Mouse (Mus musculus): ENCODE results near the gene Epb42. TPM values are rescaled to one million over a fixed set of nuclear protein-coding genes. Genes with fewer than 3 reads are reported as not detected.

The Epb42 gene
- 61.3 and 70.2 TPM in 2 replicates for polyA plus RNA-seq (2014; fragmentation: Nextera tagmentation; extraction: Ambion mirVana)

DNA sequence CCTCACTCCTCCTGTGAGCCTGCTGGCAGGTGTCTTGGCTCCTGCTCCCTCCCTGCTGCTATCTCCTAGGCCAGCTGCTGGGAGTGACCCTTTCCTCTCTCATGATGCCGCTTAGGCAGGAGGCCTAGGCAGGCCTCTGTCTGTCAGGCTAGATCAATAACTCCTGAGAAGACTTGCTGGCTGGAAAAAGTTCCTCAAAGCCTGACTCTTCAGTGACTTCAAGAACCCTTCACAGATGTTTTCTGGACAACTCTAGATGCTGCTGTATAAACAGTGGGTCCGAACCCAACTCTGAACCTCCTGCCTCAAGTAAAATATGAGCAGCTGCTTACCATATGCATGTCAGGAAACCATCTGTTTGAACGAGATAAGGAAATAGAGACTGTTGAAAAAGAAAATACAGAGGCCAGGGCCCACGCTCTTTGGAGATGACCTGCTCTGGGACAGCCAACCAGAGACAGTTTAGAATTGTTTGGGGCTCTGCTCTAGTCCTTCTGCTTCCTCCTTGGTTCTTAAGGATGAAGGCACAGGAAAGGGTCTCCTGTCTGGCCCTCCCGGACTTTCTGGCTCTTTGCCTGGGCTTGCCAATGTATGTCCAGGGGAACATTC is at the start of gene Epb42:
Gene Epb42 (minus strand): TSS at position 340 of the 609 bp plus-strand sequence.
- Histone ChIP-seq H3K4me1 (replicated peaks; ENCODE audit: control insufficient read depth, insufficient read depth, low read length) (no peaks in the 10 kb centered on the region; the same call in 1 of the 2 replicates), H3K36me3 (ENCODE audit: control insufficient read depth, insufficient read depth, low read length) (no peaks in the 10 kb centered on the region), H3K9me3 (ENCODE audit: control insufficient read depth, low read length) (no peaks in the 10 kb centered on the region), H3K4me3 (ENCODE audit: low read depth, low read length) (peak within 1 kb of the TSS; percentile 59), H3K4me2 (peak within 1 kb of the TSS; percentile 68), H3K9ac (ENCODE audit: low read depth, low read length) (peak within 1 kb of the TSS; percentile 69), H3K27me3 (replicated peaks; ENCODE audit: control insufficient read depth, insufficient read depth, low read length) (no peaks in the 10 kb centered on the region), H3K27ac (ENCODE audit: low read depth, low read length) (peak within 1 kb of the TSS; percentile 93)
- ATAC-seq (replicated peaks; ENCODE audit: low FRiP score): peak; percentile 99
- WGBS: 26% methylated on average over 5 of the region's 5 CpGs
- DNase-seq (ENCODE audit: low spot score): peak; percentile 61

DNA sequence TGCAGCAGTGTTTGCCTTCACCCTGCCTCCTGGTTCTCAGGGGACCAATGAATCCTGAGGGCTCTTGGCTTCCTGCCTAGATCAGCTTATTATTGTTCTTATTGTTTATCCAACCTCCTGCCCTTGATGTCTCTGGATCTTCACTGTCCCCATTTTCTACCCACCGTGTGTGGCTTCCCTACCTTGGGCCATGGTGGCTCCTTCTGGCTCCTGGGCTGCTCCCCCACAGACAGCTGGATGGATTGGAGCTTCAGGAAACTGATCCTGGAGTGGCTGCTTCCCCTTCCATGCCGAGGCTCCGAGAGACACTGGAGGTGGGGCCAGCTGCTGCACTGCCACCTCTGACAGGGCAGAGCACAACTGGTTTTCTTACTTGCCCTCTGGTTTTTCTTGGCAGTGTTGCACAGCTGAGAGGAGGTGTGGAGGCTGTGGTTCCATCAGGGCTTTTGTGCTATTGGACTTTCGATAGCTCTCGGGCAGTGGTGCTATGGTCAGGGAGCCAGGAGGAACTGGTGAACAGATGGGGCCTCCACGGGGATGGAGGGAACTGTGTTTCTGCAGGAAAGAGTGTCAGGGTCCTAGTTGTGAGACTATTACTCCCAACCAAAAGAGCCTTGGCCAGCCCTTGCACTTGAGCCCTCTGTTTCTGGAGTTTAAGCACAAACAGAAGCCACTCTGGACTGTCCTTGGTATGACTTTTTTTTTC is 48.8 kb upstream of the Epb42 start, which contains the start of gene Tgm5:
Gene Tgm5 (minus strand): TSS at position 362 of the 706 bp plus-strand sequence.
- H3K36me3 ChIP-seq (ENCODE audit: control insufficient read depth, insufficient read depth, low read length): no peaks in the 10 kb centered on the region
- no peak within 1 kb of the TSS for H3K9ac ChIP-seq (ENCODE audit: low read depth, low read length)
- DNase-seq (ENCODE audit: low spot score) (no peak), ATAC-seq (replicated peaks; ENCODE audit: low FRiP score) (no peak)
- H3K4me1 ChIP-seq (replicated peaks; ENCODE audit: control insufficient read depth, insufficient read depth, low read length): no peaks in the 10 kb centered on the region
- no peak within 1 kb of the TSS for H3K4me2 ChIP-seq
- H3K27ac ChIP-seq (ENCODE audit: low read depth, low read length): no peak within 1 kb of the TSS
- H3K9me3 ChIP-seq (ENCODE audit: control insufficient read depth, low read length): no peaks in the 10 kb centered on the region
- no peak within 1 kb of the TSS for H3K4me3 ChIP-seq (ENCODE audit: low read depth, low read length)
- H3K27me3 ChIP-seq (replicated peaks; ENCODE audit: control insufficient read depth, insufficient read depth, low read length): no peaks in the 10 kb centered on the region
- 44% methylated on average over 6 of the region's 6 CpGs for WGBS

DNA sequence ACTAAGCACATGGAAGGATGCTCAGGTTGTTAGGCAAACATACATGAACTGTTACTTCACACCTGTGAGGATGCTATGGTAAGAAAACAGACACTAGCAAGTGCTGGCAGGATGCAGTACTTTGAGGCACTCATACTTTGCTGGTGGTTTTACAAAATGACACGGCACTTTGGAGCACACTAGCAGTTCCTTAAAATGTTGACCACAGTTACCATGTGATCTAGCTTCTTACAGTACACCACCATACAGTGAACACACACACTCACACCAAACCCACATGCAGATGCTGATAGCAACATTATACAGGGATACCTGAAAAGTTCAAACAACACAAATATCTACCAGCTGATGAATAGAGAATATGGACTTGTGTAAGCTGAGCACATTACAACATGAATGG is 45.8 kb upstream of the Epb42 start:
- H3K9me3 ChIP-seq (ENCODE audit: control insufficient read depth, low read length): no peaks in the 10 kb centered on the region
- no peaks in the 10 kb centered on the region for H3K4me1 ChIP-seq (replicated peaks; ENCODE audit: control insufficient read depth, insufficient read depth, low read length)
- no peak overlapping the region for H3K9ac ChIP-seq (ENCODE audit: low read depth, low read length)
- 52% methylated on average over 1 of the region's 1 CpGs for WGBS
- no peak overlapping the region for H3K4me3 ChIP-seq (ENCODE audit: low read depth, low read length)
- H3K4me2 ChIP-seq: no peak overlapping the region
- H3K36me3 ChIP-seq (ENCODE audit: control insufficient read depth, insufficient read depth, low read length): no peaks in the 10 kb centered on the region
- DNase-seq (ENCODE audit: low spot score) (no peak), ATAC-seq (replicated peaks; ENCODE audit: low FRiP score) (no peak)
- no peak overlapping the region for H3K27ac ChIP-seq (ENCODE audit: low read depth, low read length)
- no peaks in the 10 kb centered on the region for H3K27me3 ChIP-seq (replicated peaks; ENCODE audit: control insufficient read depth, insufficient read depth, low read length)

DNA sequence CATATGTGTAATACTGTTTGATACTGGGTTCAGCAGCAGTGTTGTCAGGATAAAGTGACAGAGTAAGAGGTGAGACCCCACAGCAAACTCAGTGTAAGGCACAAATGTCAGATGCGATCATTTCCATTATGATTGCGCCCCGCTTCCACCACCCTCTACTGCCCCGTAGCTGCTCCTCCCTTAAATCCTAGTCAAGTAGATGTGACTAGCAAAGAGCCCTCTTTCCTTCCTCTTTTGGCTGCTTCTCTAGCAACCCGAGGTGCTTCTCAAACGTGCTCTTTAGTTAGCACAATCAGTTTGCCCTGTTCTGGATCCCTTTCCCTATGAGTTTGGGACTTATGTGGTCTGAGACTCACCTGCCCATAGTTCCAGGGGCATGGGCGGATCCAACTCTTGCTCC is 37.9 kb upstream of the Epb42 start:
- no peaks in the 10 kb centered on the region for H3K9me3 ChIP-seq (ENCODE audit: control insufficient read depth, low read length)
- WGBS: 63% methylated on average over 7 of the region's 7 CpGs
- no peaks in the 10 kb centered on the region for H3K36me3 ChIP-seq (ENCODE audit: control insufficient read depth, insufficient read depth, low read length)
- ATAC-seq (replicated peaks; ENCODE audit: low FRiP score) (no peak), DNase-seq (ENCODE audit: low spot score) (no peak)
- H3K27me3 ChIP-seq (replicated peaks; ENCODE audit: control insufficient read depth, insufficient read depth, low read length): no peaks in the 10 kb centered on the region
- H3K27ac ChIP-seq (ENCODE audit: low read depth, low read length): no peak overlapping the region
- no peak overlapping the region for H3K4me2 ChIP-seq
- H3K4me3 ChIP-seq (ENCODE audit: low read depth, low read length): no peak overlapping the region
- H3K9ac ChIP-seq (ENCODE audit: low read depth, low read length): no peak overlapping the region
- H3K4me1 ChIP-seq (replicated peaks; ENCODE audit: control insufficient read depth, insufficient read depth, low read length): no peaks in the 10 kb centered on the region

DNA sequence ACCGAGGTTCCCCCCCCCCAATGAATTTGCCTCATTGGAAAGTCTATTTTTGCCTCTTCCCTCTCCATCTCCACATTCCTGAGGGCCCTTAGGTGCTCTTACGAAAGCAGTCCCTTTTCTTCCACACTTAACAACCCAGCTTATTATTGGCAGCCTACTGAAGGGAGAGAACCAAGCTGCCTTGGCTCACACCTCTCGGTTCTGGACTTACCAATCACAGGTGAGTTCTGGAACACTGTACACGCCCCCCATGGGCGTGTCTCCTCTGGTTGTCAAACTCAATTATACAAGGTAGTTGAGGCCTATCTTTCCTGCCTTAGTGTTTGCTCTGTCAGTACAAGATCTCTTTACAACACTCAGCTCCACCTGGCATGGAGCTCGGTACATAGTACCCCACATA is 35.0 kb upstream of the Epb42 start:
- WGBS: 68% methylated on average over 6 of the region's 6 CpGs
- Histone ChIP-seq H3K27ac (ENCODE audit: low read depth, low read length) (no peak overlapping the region), H3K36me3 (ENCODE audit: control insufficient read depth, insufficient read depth, low read length) (no peaks in the 10 kb centered on the region), H3K4me3 (ENCODE audit: low read depth, low read length) (no peak overlapping the region), H3K9ac (ENCODE audit: low read depth, low read length) (no peak overlapping the region), H3K27me3 (replicated peaks; ENCODE audit: control insufficient read depth, insufficient read depth, low read length) (no peaks in the 10 kb centered on the region), H3K4me2 (no peak overlapping the region), H3K9me3 (ENCODE audit: control insufficient read depth, low read length) (no peaks in the 10 kb centered on the region), H3K4me1 (replicated peaks; ENCODE audit: control insufficient read depth, insufficient read depth, low read length) (no peaks in the 10 kb centered on the region)
- no peak for ATAC-seq (replicated peaks; ENCODE audit: low FRiP score)
- no peak for DNase-seq (ENCODE audit: low spot score)

DNA sequence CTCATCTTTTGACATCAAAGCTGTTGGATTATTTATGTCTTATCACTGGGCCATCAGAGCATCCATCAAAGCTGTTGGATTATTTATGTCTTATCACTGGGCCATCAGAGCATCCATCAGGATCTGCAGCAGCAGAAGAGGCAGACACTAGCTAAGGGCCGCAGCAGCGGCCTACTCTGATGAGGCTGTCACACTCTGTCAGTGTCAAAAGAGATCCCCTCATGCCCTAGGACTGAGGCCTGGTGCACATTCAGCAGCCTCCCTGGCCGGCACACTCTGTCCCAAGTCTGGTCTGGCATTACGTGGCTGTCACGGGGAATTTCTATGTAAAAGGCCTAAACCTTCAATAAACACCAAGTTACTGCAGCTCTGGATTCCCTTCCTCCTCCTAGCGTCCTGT is 32.6 kb upstream of the Epb42 start:
- Histone ChIP-seq H3K36me3 (ENCODE audit: control insufficient read depth, insufficient read depth, low read length) (no peaks in the 10 kb centered on the region), H3K27ac (ENCODE audit: low read depth, low read length) (no peak overlapping the region), H3K4me2 (no peak overlapping the region), H3K9ac (ENCODE audit: low read depth, low read length) (no peak overlapping the region), H3K4me3 (ENCODE audit: low read depth, low read length) (no peak overlapping the region), H3K9me3 (ENCODE audit: control insufficient read depth, low read length) (no peaks in the 10 kb centered on the region), H3K27me3 (replicated peaks; ENCODE audit: control insufficient read depth, insufficient read depth, low read length) (no peaks in the 10 kb centered on the region), H3K4me1 (replicated peaks; ENCODE audit: control insufficient read depth, insufficient read depth, low read length) (no peaks in the 10 kb centered on the region)
- ATAC-seq (replicated peaks; ENCODE audit: low FRiP score): no peak
- DNase-seq (ENCODE audit: low spot score): no peak
- WGBS: 80% methylated on average over 6 of the region's 6 CpGs

DNA sequence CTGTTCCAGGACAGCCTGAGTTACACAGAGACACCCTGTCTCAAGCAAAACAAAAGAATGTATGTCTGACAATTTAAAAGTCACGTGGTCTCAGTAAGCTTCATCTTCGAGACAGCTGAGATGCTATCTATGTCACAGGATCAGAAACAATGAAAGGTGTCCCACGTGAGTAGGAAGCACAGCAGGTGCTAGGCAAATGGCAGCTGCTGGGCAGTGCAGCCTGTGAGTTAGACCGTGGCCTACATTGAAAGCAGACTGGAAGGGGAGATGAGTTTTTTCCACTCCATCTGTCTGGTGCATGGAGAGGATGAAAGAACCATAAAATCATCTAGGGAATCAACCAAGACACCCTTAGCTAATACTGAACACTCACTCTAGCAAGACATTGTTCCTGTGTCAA is 30.2 kb upstream of the Epb42 start:
- Histone ChIP-seq H3K4me1 (replicated peaks; ENCODE audit: control insufficient read depth, insufficient read depth, low read length) (no peaks in the 10 kb centered on the region), H3K27ac (ENCODE audit: low read depth, low read length) (no peak overlapping the region), H3K9me3 (ENCODE audit: control insufficient read depth, low read length) (no peaks in the 10 kb centered on the region), H3K27me3 (replicated peaks; ENCODE audit: control insufficient read depth, insufficient read depth, low read length) (no peaks in the 10 kb centered on the region), H3K4me3 (ENCODE audit: low read depth, low read length) (no peak overlapping the region), H3K9ac (ENCODE audit: low read depth, low read length) (no peak overlapping the region), H3K36me3 (ENCODE audit: control insufficient read depth, insufficient read depth, low read length) (no peaks in the 10 kb centered on the region), H3K4me2 (no peak overlapping the region)
- 56% methylated on average over 4 of the region's 4 CpGs for WGBS
- DNase-seq (ENCODE audit: low spot score) (no peak), ATAC-seq (replicated peaks; ENCODE audit: low FRiP score) (no peak)

DNA sequence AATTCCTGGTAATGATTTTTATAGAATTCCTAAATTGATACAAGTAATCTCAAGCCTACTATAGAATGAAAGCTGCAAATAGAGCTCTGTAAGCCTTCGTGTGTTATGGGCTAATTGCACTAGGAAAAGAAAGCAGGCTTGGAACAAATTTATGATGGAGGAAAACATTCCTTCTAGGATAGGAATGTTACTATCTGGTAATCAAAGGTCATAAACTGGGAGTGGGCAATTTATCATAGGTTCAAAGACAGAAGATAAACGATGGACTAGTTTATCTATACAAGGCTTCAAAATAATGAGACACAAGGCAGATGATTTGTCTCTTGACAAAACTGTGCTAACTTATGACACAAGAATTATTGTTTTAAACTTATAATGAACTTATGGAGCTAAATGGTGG is 24.4 kb upstream of the Epb42 start:
- Histone ChIP-seq H3K4me3 (ENCODE audit: low read depth, low read length) (no peak overlapping the region), H3K27ac (ENCODE audit: low read depth, low read length) (no peak overlapping the region), H3K9ac (ENCODE audit: low read depth, low read length) (no peak overlapping the region), H3K36me3 (ENCODE audit: control insufficient read depth, insufficient read depth, low read length) (no peaks in the 10 kb centered on the region), H3K9me3 (ENCODE audit: control insufficient read depth, low read length) (no peaks in the 10 kb centered on the region), H3K4me2 (no peak overlapping the region), H3K4me1 (replicated peaks; ENCODE audit: control insufficient read depth, insufficient read depth, low read length) (no peaks in the 10 kb centered on the region), H3K27me3 (replicated peaks; ENCODE audit: control insufficient read depth, insufficient read depth, low read length) (no peaks in the 10 kb centered on the region)
- ATAC-seq (replicated peaks; ENCODE audit: low FRiP score): no peak
- WGBS: 71% methylated on average over 2 of the region's 2 CpGs
- no peak for DNase-seq (ENCODE audit: low spot score)

DNA sequence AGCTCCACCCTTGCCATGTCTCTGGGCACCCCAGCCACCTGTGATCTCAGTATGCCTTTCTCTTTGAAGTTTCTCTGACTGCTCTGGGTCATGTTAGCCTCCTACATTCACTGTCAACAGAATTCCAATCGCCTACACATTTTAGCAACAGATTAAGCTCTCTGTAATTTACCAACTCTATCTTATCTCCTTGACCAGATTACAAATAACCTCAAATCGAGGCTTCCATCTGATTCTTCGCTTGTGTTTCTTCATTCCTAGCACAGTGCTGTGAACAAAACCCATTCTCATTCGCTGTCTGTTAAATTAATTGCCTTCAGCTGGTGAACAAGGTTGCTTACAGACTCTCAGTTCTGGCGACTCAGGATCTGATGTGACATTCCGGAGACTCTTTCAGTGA is 21.1 kb upstream of the Epb42 start:
- DNase-seq (ENCODE audit: low spot score): no peak
- 51% methylated on average over 6 of the region's 6 CpGs for WGBS
- no peak for ATAC-seq (replicated peaks; ENCODE audit: low FRiP score)

More for the DNA sequence above, 21.1 kb upstream of the Epb42 start:
- no peaks in the 10 kb centered on the region for H3K27me3 ChIP-seq (replicated peaks; ENCODE audit: control insufficient read depth, insufficient read depth, low read length)
- H3K4me2 ChIP-seq: no peak overlapping the region
- no peak overlapping the region for H3K9ac ChIP-seq (ENCODE audit: low read depth, low read length)
- H3K36me3 ChIP-seq (ENCODE audit: control insufficient read depth, insufficient read depth, low read length): no peaks in the 10 kb centered on the region
- no peaks in the 10 kb centered on the region for H3K4me1 ChIP-seq (replicated peaks; ENCODE audit: control insufficient read depth, insufficient read depth, low read length)
- no peak overlapping the region for H3K27ac ChIP-seq (ENCODE audit: low read depth, low read length)
- no peak overlapping the region for H3K4me3 ChIP-seq (ENCODE audit: low read depth, low read length)
- H3K9me3 ChIP-seq (ENCODE audit: control insufficient read depth, low read length): no peaks in the 10 kb centered on the region

All from liver, embryonic 11.5 days (tissue).